Mouse (Mus musculus) kidney, embryonic 15.5 days (tissue): Measurements from ENCODE around the gene Farp1. TPM values are rescaled to one million over a fixed set of nuclear protein-coding genes. Genes with fewer than 3 reads are reported as not detected.

Experiments used
- ATAC-seq: fragments of 200-750 bp; cut with Nextera tagmentation; replicated peaks from 2 replicates; pipeline ENCODE4 v1.8.0; 2017; ENCODE audit warnings: moderate TSS enrichment; ENCODE audit not compliant: low FRiP score
- H3K27ac ChIP-seq: fragments of 300-500 bp; sonication (generic); 2 replicates; pipeline ENCODE4 v1.5.1; 2015; ENCODE audit warnings: mild to moderate bottlenecking, inconsistent platforms
- H3K27me3 ChIP-seq: fragments of 300-500 bp; sonication (generic); 2 replicates; pipeline ENCODE4 v1.6.1; 2015; ENCODE audit warnings: inconsistent platforms
- H3K36me3 ChIP-seq: fragments of 300-500 bp; sonication (generic); 2 replicates; pipeline ENCODE4 v1.6.1; 2015; ENCODE audit warnings: inconsistent platforms
- H3K4me1 ChIP-seq: fragments of 300-500 bp; sonication (generic); 2 replicates; pipeline ENCODE4 v1.6.1; 2015; ENCODE audit warnings: inconsistent platforms
- H3K4me2 ChIP-seq: fragments of 300-500 bp; sonication (generic); 2 replicates; pipeline ENCODE4 v1.6.1; 2015; ENCODE audit warnings: moderate library complexity, mild to moderate bottlenecking, inconsistent platforms
- H3K4me3 ChIP-seq: fragments of 300-500 bp; sonication (generic); replicated peaks from 2 replicates; pipeline ENCODE4 v1.5.1; 2015; ENCODE audit warnings: mild to moderate bottlenecking, inconsistent platforms
- H3K9ac ChIP-seq: fragments of 300-500 bp; sonication (generic); 2 replicates; pipeline ENCODE4 v1.6.1; 2015; ENCODE audit warnings: mild to moderate bottlenecking, inconsistent platforms
- H3K9me3 ChIP-seq: fragments of 300-500 bp; sonication (generic); replicated peaks from 2 replicates; pipeline ENCODE4 v1.6.1; 2016; ENCODE audit warnings: inconsistent platforms
- WGBS: fragments of 180-500 bp; shearing (Covaris S2); methylation state at CpG from one replicate; pipeline ENCODE4 v1.1.7; 2015; ENCODE audit warnings: mixed read lengths; 5-methylcytosine and 5-hydroxymethylcytosine counted together
- polyA plus RNA-seq: library from polyadenylated mRNA; unstranded; fragments of >200 nt; fragmentation: Nextera tagmentation; extraction: Ambion mirVana; gene quantifications from 2 replicates; pipeline ENCODE4 v1.2.1, GENCODE M21; 2015

Farp1 gene
- polyA plus RNA-seq, 1 experiment from 2014 or later = 35.8 TPM

DNA sequence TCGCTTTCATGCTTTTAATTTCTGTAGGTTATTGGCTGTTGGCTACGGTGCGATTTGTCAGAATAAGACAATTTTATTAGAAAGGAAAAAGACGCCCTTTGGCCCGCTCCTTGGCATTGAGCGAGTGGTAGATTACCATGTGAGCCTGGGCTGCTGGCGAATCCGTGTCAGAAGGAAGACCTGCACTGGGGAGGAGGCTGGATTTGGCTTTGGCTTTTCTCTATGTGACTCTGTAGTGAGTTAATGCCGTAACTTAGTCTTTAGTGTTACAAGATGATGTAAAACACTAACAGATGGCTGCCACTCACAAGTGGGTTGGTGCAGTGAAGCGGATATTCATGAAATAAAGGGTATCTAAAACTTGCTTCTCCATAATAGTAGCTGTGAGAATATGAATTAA lies 116.8 kb downstream of the Farp1 start:
- H3K9ac ChIP-seq = no peak overlapping the region
- H3K36me3 ChIP-seq = peaks cover 6% of the 10 kb centered on the region; the same call in 1 of the 2 replicates
- H3K4me1 ChIP-seq = peaks cover 69% of the 10 kb centered on the region
- no peak overlapping the region for H3K4me2 ChIP-seq
- H3K27me3 ChIP-seq = no peaks in the 10 kb centered on the region
- WGBS = 84% methylated on average over 10 of the region's 10 CpGs
- H3K4me3 ChIP-seq = no peak overlapping the region
- 0 out of 2 replicates have a peak, but pooled peaks cover 5% of the 10 kb centered on the region for H3K9me3 ChIP-seq
- peak overlapping the region; percentile 61 for H3K27ac ChIP-seq
- no peak for ATAC-seq

- 57% methylated on average over 6 of the region's 6 CpGs for WGBS
Measured at GRCm38 (mm10) chr14:121152771-121153170, 117.8 kb downstream of the Farp1 start.

GRCm38 (mm10) chr14:121153260-121153659 lies 118.3 kb downstream of the Farp1 start:
- H3K27ac ChIP-seq = peak overlapping the region; percentile 66
- 62% methylated on average over 7 of the region's 7 CpGs for WGBS
- no peak overlapping the region for H3K9ac ChIP-seq
- H3K4me3 ChIP-seq = no peak overlapping the region
- 0 out of 2 replicates have a peak, but pooled peaks cover 5% of the 10 kb centered on the region for H3K9me3 ChIP-seq
- no peaks in the 10 kb centered on the region for H3K27me3 ChIP-seq
- H3K36me3 ChIP-seq = peaks cover 6% of the 10 kb centered on the region; the same call in 1 of the 2 replicates
- no peak overlapping the region for H3K4me2 ChIP-seq
- H3K4me1 ChIP-seq = peaks cover 58% of the 10 kb centered on the region
- no peak for ATAC-seq

More at GRCm38 (mm10) chr14:121152771-121153170, 117.8 kb downstream of the Farp1 start:
- Histone ChIP-seq H3K9ac (no peak overlapping the region), H3K27ac (peak overlapping the region; percentile 66), H3K36me3 (peaks cover 6% of the 10 kb centered on the region; the same call in 1 of the 2 replicates), H3K4me2 (no peak overlapping the region), H3K4me3 (no peak overlapping the region), H3K4me1 (peaks cover 63% of the 10 kb centered on the region), H3K27me3 (no peaks in the 10 kb centered on the region), H3K9me3 (0 out of 2 replicates have a peak, but pooled peaks cover 5% of the 10 kb centered on the region)
- 0 out of 2 replicates have a peak, but pooled peaks have one; percentile 9 for ATAC-seq

GRCm38 (mm10) chr14:121155173-121155572 lies 120.2 kb downstream of the Farp1 start:
- H3K4me1 ChIP-seq = peaks cover 51% of the 10 kb centered on the region
- H3K36me3 ChIP-seq = peaks cover 6% of the 10 kb centered on the region; the same call in 1 of the 2 replicates
- H3K4me2 ChIP-seq = no peak overlapping the region
- H3K9ac ChIP-seq = no peak overlapping the region
- WGBS = 57% methylated on average over 4 of the region's 4 CpGs
- H3K27ac ChIP-seq = 0 out of 2 replicates have a peak overlapping the region, but pooled peaks have one; percentile 37
- H3K9me3 ChIP-seq = 0 out of 2 replicates have a peak, but pooled peaks cover 5% of the 10 kb centered on the region
- H3K4me3 ChIP-seq = no peak overlapping the region
- ATAC-seq = no peak
- H3K27me3 ChIP-seq = no peaks in the 10 kb centered on the region

DNA sequence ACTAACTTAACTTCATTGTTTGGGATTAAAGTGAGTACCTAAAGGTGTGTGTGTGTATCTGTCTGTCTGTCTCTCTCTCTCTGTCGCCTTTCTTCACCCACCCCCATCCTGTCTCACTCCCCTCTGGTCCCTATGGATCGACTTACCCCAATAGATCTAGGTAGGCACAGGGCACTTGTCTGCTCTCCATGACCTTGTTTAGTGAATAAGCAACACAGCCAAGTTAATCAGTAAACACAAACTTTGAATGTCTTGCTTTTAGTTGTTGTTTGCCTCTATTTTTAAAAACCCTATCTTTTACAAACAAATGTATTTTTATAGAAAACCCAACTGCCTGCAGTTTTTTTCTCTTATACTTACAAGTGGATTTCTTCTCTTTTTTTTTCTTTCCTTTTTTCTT lies 123.6 kb downstream of the Farp1 start:
- Histone ChIP-seq H3K4me1 (peaks cover 23% of the 10 kb centered on the region), H3K9me3 (0 out of 2 replicates have a peak, but pooled peaks cover 5% of the 10 kb centered on the region), H3K36me3 (peaks cover 10% of the 10 kb centered on the region; the same call in 1 of the 2 replicates), H3K27ac (0 out of 2 replicates have a peak overlapping the region, but pooled peaks have one; percentile 41), H3K4me3 (no peak overlapping the region), H3K9ac (no peak overlapping the region), H3K4me2 (no peak overlapping the region), H3K27me3 (no peaks in the 10 kb centered on the region)
- WGBS = 65% methylated on average over 2 of the region's 2 CpGs
- no peak for ATAC-seq

GRCm38 (mm10) chr14:121162822-121163221 lies 127.8 kb downstream of the Farp1 start:
- Histone ChIP-seq H3K4me2 (no peak overlapping the region), H3K4me1 (peaks cover 19% of the 10 kb centered on the region; the same call in 1 of the 2 replicates), H3K27me3 (no peaks in the 10 kb centered on the region), H3K9ac (no peak overlapping the region), H3K9me3 (no peaks in the 10 kb centered on the region), H3K4me3 (no peak overlapping the region), H3K36me3 (0 out of 2 replicates have a peak, but pooled peaks cover 4% of the 10 kb centered on the region), H3K27ac (no peak overlapping the region)
- ATAC-seq = no peak
- WGBS = 87% methylated on average over 2 of the region's 2 CpGs

DNA sequence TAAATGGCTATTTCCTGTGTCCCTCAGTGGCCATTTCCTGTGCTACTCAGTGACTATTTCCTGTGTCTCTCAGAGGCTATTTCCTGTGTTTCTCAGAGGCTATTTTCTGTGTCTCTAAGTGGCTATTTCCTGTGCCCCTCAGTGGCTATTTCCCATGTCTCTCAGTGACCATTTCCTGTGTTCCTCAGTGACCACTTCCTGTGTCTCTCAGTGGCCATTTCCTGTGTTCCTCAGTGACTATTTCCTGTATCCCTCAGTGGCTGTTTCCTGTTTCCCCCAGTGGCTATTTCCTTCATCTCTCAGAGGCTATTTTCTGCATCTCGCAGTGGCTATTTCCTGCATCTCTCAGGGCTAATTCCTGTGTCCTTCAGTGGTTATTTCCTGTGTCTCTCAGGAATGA lies 129.9 kb downstream of the Farp1 start:
- no peak for ATAC-seq
- 0 out of 2 replicates have a peak, but pooled peaks cover 4% of the 10 kb centered on the region for H3K36me3 ChIP-seq
- H3K4me1 ChIP-seq = peaks cover 16% of the 10 kb centered on the region
- 87% methylated on average over 1 of the region's 1 CpGs for WGBS
- H3K27me3 ChIP-seq = no peaks in the 10 kb centered on the region
- H3K27ac ChIP-seq = peak overlapping the region; percentile 70
- H3K4me2 ChIP-seq = no peak overlapping the region
- no peak overlapping the region for H3K4me3 ChIP-seq
- no peaks in the 10 kb centered on the region for H3K9me3 ChIP-seq
- no peak overlapping the region for H3K9ac ChIP-seq

DNA sequence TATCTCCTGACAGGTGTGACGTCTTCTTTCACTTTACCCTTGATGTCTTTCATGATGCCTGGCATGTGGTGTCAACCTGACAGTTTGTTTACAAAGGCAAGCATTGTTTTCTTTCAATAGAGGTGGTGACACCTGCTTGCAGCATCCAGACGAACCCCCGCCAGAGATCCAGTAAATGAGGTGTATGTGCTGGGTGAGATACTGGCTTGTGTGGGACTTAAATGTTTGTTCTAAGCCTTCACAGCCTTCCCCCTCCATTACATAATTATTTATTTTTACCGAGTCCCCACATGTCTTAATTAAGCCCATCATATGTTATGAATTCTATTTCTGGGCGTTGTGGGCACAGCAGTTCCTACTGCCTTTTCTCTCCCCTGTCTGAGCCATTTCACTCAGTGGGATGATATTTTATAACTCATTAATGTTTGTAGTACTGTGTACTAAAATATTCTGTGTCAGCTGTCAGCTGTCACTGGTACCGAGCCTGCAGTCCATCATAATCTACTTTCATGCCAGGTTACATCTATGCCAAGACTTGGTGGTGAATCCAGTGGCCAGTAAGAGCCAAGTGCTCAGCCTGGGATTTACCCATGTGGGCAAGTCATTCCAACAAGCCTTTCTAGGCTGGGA lies 130.5 kb downstream of the Farp1 start:
- no peak overlapping the region for H3K9ac ChIP-seq
- WGBS = 74% methylated on average over 6 of the region's 6 CpGs

DNA sequence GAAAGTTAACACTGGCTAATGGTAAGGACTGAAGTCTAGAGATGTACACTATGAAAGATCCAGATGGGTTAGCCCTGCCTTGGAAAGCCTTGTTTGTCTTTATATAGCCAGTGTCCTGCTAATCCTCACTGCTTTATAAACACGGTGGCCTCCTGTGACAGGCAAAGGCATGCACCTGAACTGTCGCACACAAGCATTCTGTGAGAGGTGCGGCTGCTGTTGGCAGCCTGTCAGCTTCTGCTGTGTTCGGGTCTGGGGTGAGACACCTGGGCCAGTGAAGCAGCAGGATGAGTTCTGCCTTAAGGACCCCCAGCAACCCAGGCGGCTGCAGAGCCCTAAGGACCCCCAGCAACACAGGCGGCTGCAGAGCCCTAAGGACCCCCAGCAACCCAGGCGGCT lies 131.0 kb downstream of the Farp1 start:
- Histone ChIP-seq H3K4me1 (peaks cover 25% of the 10 kb centered on the region), H3K4me2 (no peak overlapping the region), H3K9ac (no peak overlapping the region), H3K27ac (no peak overlapping the region), H3K27me3 (no peaks in the 10 kb centered on the region), H3K36me3 (0 out of 2 replicates have a peak, but pooled peaks cover under 1% of the 10 kb centered on the region), H3K9me3 (no peaks in the 10 kb centered on the region), H3K4me3 (no peak overlapping the region)
- WGBS = 80% methylated on average over 7 of the region's 7 CpGs
- ATAC-seq = no peak

More for the DNA sequence above, 130.5 kb downstream of the Farp1 start:
- Histone ChIP-seq H3K4me3 (no peak overlapping the region), H3K36me3 (0 out of 2 replicates have a peak, but pooled peaks cover 4% of the 10 kb centered on the region), H3K4me2 (no peak overlapping the region), H3K27me3 (no peaks in the 10 kb centered on the region), H3K4me1 (peaks cover 22% of the 10 kb centered on the region), H3K9me3 (no peaks in the 10 kb centered on the region), H3K27ac (peak overlapping the region; percentile 70)
- ATAC-seq = no peak

GRCm38 (mm10) chr14:121168716-121169115 lies 133.7 kb downstream of the Farp1 start:
- Histone ChIP-seq H3K9me3 (no peaks in the 10 kb centered on the region), H3K36me3 (no peaks in the 10 kb centered on the region), H3K4me3 (no peak overlapping the region), H3K27me3 (no peaks in the 10 kb centered on the region), H3K27ac (no peak overlapping the region), H3K4me1 (peaks cover 48% of the 10 kb centered on the region), H3K4me2 (no peak overlapping the region), H3K9ac (no peak overlapping the region)
- WGBS = 80% methylated on average over 3 of the region's 3 CpGs
- no peak for ATAC-seq

DNA sequence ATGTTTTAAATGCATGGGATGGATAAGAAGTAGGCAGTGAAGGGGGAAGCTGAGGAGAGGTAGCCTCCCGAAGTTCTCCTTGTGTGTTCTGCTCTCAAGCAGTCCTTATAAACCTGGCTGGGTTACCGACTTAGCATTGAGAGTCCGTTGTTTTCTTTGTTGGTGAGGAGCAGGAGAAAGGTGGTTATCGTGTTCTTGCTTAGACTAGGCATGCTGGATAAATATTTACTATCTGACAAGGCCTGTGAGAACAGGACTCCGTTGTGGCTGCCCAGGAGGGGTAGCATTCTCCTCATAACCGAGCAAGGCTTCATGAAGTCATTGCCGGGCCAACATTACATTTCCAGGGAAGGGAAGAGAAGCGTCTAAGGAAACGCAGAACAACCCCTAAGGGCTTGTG lies 135.3 kb downstream of the Farp1 start:
- Histone ChIP-seq H3K9me3 (no peaks in the 10 kb centered on the region), H3K4me2 (no peak overlapping the region), H3K27ac (peak overlapping the region; percentile 51), H3K4me3 (no peak overlapping the region), H3K4me1 (peaks cover 47% of the 10 kb centered on the region), H3K27me3 (no peaks in the 10 kb centered on the region), H3K36me3 (no peaks in the 10 kb centered on the region; the same call in 1 of the 2 replicates), H3K9ac (no peak overlapping the region)
- no peak for ATAC-seq
- 68% methylated on average over 9 of the region's 9 CpGs for whole genome bisulfite sequencing
